Mouse (Mus musculus) adipocyte (in vitro differentiated cells): ENCODE data around the gene Tnfrsf14.

Experiments used
- DNase-seq: peaks from one replicate; pipeline ENCODE4 v3.0.0-alpha.2; 2016; ENCODE audit warnings: low spot score

Tnfrsf14 gene

DNA sequence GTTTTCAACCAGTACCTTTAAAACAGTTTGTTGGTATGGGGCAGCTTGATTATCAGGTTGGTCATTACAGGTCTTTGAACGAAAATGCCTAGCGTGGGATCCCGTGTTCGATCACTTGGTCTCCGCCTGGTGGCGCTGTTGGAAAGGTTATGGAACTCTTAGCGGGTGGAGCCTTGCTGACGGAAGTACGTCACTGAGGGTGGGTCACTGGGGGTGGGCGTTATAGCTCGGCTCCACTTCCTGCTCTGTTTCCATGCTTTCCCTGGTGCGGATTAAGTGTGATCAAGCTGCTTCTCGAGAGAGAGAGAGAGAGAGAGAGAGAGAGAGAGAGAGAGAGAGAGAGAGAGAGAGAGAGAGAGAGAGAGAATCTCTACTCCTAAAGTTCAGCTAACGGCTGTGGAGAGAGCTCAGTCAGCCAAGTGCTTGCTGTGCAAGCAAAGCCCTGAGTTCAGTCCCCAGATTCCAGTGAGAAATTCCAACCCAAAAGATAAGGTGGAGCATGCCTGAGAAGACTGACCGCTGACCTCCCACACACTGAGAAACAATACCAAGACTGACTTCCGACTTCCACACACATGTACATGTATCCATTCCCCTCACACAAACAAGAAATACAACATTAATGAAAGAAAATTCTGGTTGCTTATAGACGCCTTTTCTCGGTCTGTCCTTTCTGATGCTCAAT lies 50.4 kb downstream of the Tnfrsf14 start:
- DNase-seq: peak; percentile 95

DNA sequence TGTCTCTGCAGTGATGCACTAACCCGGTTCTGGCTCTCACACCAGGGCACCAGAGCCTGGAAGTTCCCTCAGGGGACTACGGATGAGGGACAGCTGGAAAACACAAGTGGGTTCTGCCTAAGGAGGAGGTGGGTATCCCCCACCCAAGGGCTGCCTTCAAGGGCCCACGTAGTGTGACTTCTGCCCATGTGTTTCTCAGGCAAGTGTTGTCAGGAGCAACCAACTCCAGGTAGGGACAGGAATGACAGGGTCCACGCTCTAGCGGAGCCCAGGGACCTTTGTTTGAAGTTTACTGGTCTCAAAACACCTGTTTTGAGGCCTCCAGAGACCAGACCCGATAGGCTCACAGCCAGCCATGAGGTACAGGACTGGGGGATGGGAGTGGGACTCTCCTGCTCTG lies 55.2 kb downstream of the Tnfrsf14 start:
- no peak for DNase-seq
